ENCODE assay signal across 8 mouse cellular contexts in the genomic region with DNA sequence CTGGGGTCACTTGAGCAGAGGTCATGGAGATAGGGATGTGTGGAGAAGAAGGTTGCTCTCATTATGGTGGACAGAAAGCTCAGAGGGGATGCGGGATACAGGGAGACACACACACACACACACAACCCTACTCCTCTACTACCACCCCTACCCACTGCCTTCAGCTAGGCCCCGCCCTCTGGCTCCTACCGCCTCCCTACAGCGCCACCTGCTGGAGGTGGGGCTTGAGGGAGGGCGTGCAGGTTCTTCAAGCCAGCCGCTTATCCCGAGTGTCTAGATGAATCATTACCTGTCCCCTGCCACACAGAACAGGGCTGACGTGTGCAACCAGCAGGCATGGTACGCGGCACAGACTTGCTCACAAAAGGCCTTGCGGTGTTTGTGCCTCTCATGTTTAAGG. TPM values are rescaled to one million over a fixed set of nuclear protein-coding genes. Genes with fewer than 3 reads are reported as not detected.
DNase-seq lines count a peak whose midpoint lies in the region; ATAC-seq and TF ChIP-seq lines count a peak whose summit lies in the region.

No protein-coding gene starts in this region.

- peak; percentile 91 for DNase-seq in adrenal gland, adult 2 months
- peak; percentile 82 for DNase-seq in embryo, embryonic 11 days
- DNase-seq in layer of hippocampus, adult 9-11 months = peak; percentile 79
- DNase-seq in lung, postnatal 25 days (ENCODE audit: low spot score) = peak; percentile 88
- DNase-seq in skeletal muscle tissue, adult 2 months (ENCODE audit: low read depth, low spot score) = peak; percentile 67
- peak; percentile 74 to 86 for DNase-seq in urinary bladder, postnatal 36 days (ENCODE audit: low spot score in 2 of 2)

- no peak overlapping the region for H3K27ac ChIP-seq in heart, embryonic 13.5 days (replicated peaks)

- no peaks in the 10 kb centered on the region for H3K36me3 ChIP-seq in E14TG2a.4 (ENCODE audit: insufficient read depth, low read length)
- H3K36me3 ChIP-seq in heart, embryonic 13.5 days = no peaks in the 10 kb centered on the region

- 40% methylated on average over 11 of the region's 11 CpGs for WGBS in heart, embryonic 13.5 days

- peaks cover 74% of the 10 kb centered on the region for H3K4me1 ChIP-seq in E14TG2a.4 (replicated peaks; ENCODE audit: low read depth, low read length)
- peaks cover 18% of the 10 kb centered on the region for H3K4me1 ChIP-seq in heart, embryonic 13.5 days

- no peak overlapping the region for H3K9ac ChIP-seq in heart, embryonic 13.5 days

- H3K27me3 ChIP-seq in E14TG2a.4 (ENCODE audit: insufficient read depth, low read length) = peaks cover 11% of the 10 kb centered on the region; the same call in 1 of the 2 replicates
- peaks cover 11% of the 10 kb centered on the region for H3K27me3 ChIP-seq in heart, embryonic 13.5 days (replicated peaks)

- H3K4me2 ChIP-seq in heart, embryonic 13.5 days = no peak overlapping the region

- TF ChIP-seq CTCF in E14TG2a.4 (conservative IDR thresholded peaks at IDR 0.05; ENCODE audit: low read length) = peak; percentile 89

- ATAC-seq in heart, embryonic 13.5 days (ENCODE audit: extremely low read depth, insufficient number of reproducible peaks, low FRiP score, low TSS enrichment) = 0 out of 2 replicates have a peak, but pooled peaks have one; percentile 43

- H3K9me3 ChIP-seq in E14TG2a.4 (ENCODE audit: low read length) = peaks cover 6% of the 10 kb centered on the region
- H3K9me3 ChIP-seq in heart, embryonic 13.5 days = no peaks in the 10 kb centered on the region

- no peak overlapping the region for H3K4me3 ChIP-seq in E14TG2a.4 (replicated peaks; ENCODE audit: low read length)
- no peak overlapping the region for H3K4me3 ChIP-seq in heart, embryonic 13.5 days

RNA-seq across cellular contexts. Expression of a gene that starts 10.6 kb away (rescaled TPM):
- 100 to 1,000 TPM; 149 to 340 TPM for total RNA-seq in adrenal gland, adult 2 months (2021)
- 183 and 229 TPM in 2 replicates for polyA plus RNA-seq in adrenal gland, adult 2 months (2012; rRNA removed)
- 16.5 and 17.0 TPM in 2 replicates for polyA plus RNA-seq in heart, embryonic 13.5 days (2015; fragmentation: Nextera tagmentation; extraction: Ambion mirVana)

Comparison
In these comparisons a context has a peak if more than half of its experiments do, and no peak if none do; other contexts are left out.
1. RNA of a gene that starts 10.6 kb away (polyA plus RNA-seq): 183 to 229 TPM in adrenal gland, adult 2 months; 16.5 to 17.0 TPM in heart, embryonic 13.5 days; every median in the first group is over 10 times any median in the second.
2. Peak in every context shown above with its lines, with median percentiles within 50 percentile points of each other: DNase-seq.